Mouse (Mus musculus): ENCODE measurements around the gene Trim71. TPM values are rescaled to one million over a fixed set of nuclear protein-coding genes. Genes with fewer than 3 reads are reported as not detected.

Gene Trim71
- polyA plus RNA-seq, 1 experiment from 2014 or later, result 0.05 TPM

DNA sequence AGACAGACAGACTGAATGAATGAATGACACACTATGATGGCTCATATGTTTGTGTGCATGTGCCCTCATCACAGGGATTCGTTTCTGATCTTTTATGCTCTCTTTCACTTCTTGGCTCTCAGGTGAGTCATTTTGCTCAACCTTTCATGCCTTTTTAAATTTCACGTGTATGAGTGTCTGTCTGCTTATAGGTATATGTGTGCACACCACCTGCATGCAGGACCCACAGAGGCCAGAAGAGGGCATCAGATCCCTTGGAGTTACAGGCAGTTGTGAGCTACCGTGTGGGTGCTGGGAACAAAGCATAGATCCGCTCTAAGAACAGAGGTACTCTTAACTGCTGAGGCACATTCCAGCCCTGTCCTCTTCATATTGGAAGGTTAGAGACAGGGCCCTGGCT is 95.5 kb downstream of the Trim71 start:
- WGBS, result 92% methylated on average over 4 of the region's 4 CpGs
- Histone ChIP-seq H3K4me2 (no peak overlapping the region), H3K27me3 (no peaks in the 10 kb centered on the region)

DNA sequence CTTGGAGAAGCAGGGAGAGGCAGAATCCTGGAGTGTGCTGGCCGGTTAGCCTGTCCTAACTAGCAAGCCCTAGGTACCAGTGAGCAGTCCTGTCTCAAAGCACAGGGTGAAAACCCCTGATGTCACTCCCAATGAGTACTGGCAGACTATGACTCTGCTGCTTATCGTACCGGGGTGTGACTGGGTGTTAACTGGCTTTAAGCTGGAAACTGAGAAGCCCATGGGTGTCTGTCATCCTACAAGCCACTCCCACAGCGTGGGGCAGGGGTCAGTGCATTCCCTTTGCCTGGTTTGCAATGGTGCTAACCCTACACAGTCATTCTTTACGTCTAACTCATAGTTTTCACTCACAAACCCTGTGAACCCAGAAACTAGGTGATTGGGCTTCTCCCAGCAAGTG is 96.0 kb downstream of the Trim71 start:
- Histone ChIP-seq H3K4me2 (no peak overlapping the region), H3K27ac (no peak overlapping the region), H3K27me3 (no peaks in the 10 kb centered on the region), H3K9me3 (replicated peaks) (no peaks in the 10 kb centered on the region), H3K36me3 (peaks cover 21% of the 10 kb centered on the region; the same call in 1 of the 2 replicates), H3K9ac (no peak overlapping the region), H3K4me1 (replicated peaks) (no peaks in the 10 kb centered on the region), H3K4me3 (no peak overlapping the region)
- no peak for ATAC-seq (replicated peaks; ENCODE audit: insufficient number of reproducible peaks, insufficient read depth, low FRiP score, low read depth)
- 73% methylated on average over 5 of the region's 5 CpGs for WGBS

More for the DNA sequence above, 95.5 kb downstream of the Trim71 start:
- H3K9ac ChIP-seq, result no peak overlapping the region
- no peak for ATAC-seq (replicated peaks; ENCODE audit: insufficient number of reproducible peaks, insufficient read depth, low FRiP score, low read depth)
- no peaks in the 10 kb centered on the region for H3K4me1 ChIP-seq (replicated peaks)
- peaks cover 20% of the 10 kb centered on the region; the same call in 1 of the 2 replicates for H3K36me3 ChIP-seq
- H3K27ac ChIP-seq, result no peak overlapping the region
- no peak overlapping the region for H3K4me3 ChIP-seq
- no peaks in the 10 kb centered on the region for H3K9me3 ChIP-seq (replicated peaks)

GRCm38 (mm10) chr9:114466871-114467270 is 97.3 kb downstream of the Trim71 start:
- no peak overlapping the region for H3K4me2 ChIP-seq
- ATAC-seq (replicated peaks; ENCODE audit: insufficient number of reproducible peaks, insufficient read depth, low FRiP score, low read depth), result no peak
- peaks cover 21% of the 10 kb centered on the region; the same call in 1 of the 2 replicates for H3K36me3 ChIP-seq
- H3K9ac ChIP-seq, result no peak overlapping the region
- no peak overlapping the region for H3K4me3 ChIP-seq
- no peaks in the 10 kb centered on the region for H3K27me3 ChIP-seq
- H3K9me3 ChIP-seq (replicated peaks), result no peaks in the 10 kb centered on the region
- 67% methylated on average over 7 of the region's 7 CpGs for WGBS
- H3K27ac ChIP-seq, result no peak overlapping the region
- H3K4me1 ChIP-seq (replicated peaks), result no peaks in the 10 kb centered on the region

GRCm38 (mm10) chr9:114465442-114465841 is 98.7 kb downstream of the Trim71 start:
- no peak overlapping the region for H3K9ac ChIP-seq
- peaks cover 30% of the 10 kb centered on the region; the same call in 1 of the 2 replicates for H3K36me3 ChIP-seq
- no peaks in the 10 kb centered on the region for H3K4me1 ChIP-seq (replicated peaks)
- H3K27ac ChIP-seq, result no peak overlapping the region
- no peak overlapping the region for H3K4me2 ChIP-seq
- no peaks in the 10 kb centered on the region for H3K27me3 ChIP-seq
- H3K9me3 ChIP-seq (replicated peaks), result no peaks in the 10 kb centered on the region
- no peak overlapping the region for H3K4me3 ChIP-seq
- 70% methylated on average over 6 of the region's 6 CpGs for WGBS
- ATAC-seq (replicated peaks; ENCODE audit: insufficient number of reproducible peaks, insufficient read depth, low FRiP score, low read depth), result no peak

GRCm38 (mm10) chr9:114462569-114462968 is 101.6 kb downstream of the Trim71 start:
- Histone ChIP-seq H3K36me3 (peaks cover 39% of the 10 kb centered on the region), H3K4me2 (no peak overlapping the region), H3K4me1 (replicated peaks) (no peaks in the 10 kb centered on the region), H3K9me3 (replicated peaks) (no peaks in the 10 kb centered on the region), H3K27me3 (no peaks in the 10 kb centered on the region), H3K9ac (no peak overlapping the region), H3K27ac (no peak overlapping the region), H3K4me3 (no peak overlapping the region)
- no peak for ATAC-seq (replicated peaks; ENCODE audit: insufficient number of reproducible peaks, insufficient read depth, low FRiP score, low read depth)
- 84% methylated on average over 7 of the region's 7 CpGs for WGBS

DNA sequence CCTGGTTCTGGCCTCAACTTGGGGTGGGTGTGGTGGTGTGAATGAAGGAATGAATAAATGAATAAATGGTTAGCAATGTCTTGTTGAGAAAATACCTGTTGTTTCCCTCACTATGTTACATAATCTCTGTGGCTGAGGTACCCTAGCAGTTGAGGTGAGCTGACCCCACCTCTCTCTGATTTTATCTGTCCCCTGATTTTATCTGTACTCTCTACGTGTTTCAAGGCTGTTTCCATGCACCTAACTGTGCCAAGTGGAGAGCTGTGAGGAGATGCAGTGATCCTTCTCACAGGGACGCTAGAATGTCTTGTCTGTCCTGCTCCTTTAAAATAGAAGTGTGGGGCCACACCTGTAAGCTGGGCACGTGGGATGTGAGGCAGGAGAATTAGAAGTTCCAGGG is 105.7 kb downstream of the Trim71 start:
- no peak for ATAC-seq (replicated peaks; ENCODE audit: insufficient number of reproducible peaks, insufficient read depth, low FRiP score, low read depth)
- 71% methylated on average over 3 of the region's 3 CpGs for WGBS
- H3K9ac ChIP-seq, result no peak overlapping the region
- H3K27me3 ChIP-seq, result no peaks in the 10 kb centered on the region
- H3K4me2 ChIP-seq, result no peak overlapping the region
- H3K27ac ChIP-seq, result no peak overlapping the region
- H3K36me3 ChIP-seq, result peaks cover 32% of the 10 kb centered on the region
- no peaks in the 10 kb centered on the region for H3K4me1 ChIP-seq (replicated peaks)
- H3K4me3 ChIP-seq, result no peak overlapping the region
- no peaks in the 10 kb centered on the region for H3K9me3 ChIP-seq (replicated peaks)

Other genes starting within 250 kb of the Trim71 start
- gene Bcl2a1c, start 234.2 kb downstream of the Trim71 start, polyA plus RNA-seq (2015; fragmentation: Nextera tagmentation; extraction: Ambion mirVana), result not detected in 2 replicates
- 126 and 148 TPM in 2 replicates for gene Crtap, start 173.7 kb downstream of the Trim71 start, polyA plus RNA-seq (2015; fragmentation: Nextera tagmentation; extraction: Ambion mirVana)
- gene Glb1, start 163.3 kb downstream of the Trim71 start, polyA plus RNA-seq (2015; fragmentation: Nextera tagmentation; extraction: Ambion mirVana), result 36.6 and 47.4 TPM in 2 replicates
- 6.7 and 8.4 TPM in 2 replicates for gene Tmppe, start 163.3 kb downstream of the Trim71 start, polyA plus RNA-seq (2015; fragmentation: Nextera tagmentation; extraction: Ambion mirVana)
- 0.57 TPM in 1 of 2 replicates, not detected in the other for gene Ccr4, start 59.5 kb downstream of the Trim71 start, polyA plus RNA-seq (2015; fragmentation: Nextera tagmentation; extraction: Ambion mirVana)
- gene C130032M10Rik, start 48.7 kb downstream of the Trim71 start, polyA plus RNA-seq (2015; fragmentation: Nextera tagmentation; extraction: Ambion mirVana), result 1.3 and 1.7 TPM in 2 replicates
- gene Cnot10, start 75.8 kb upstream of the Trim71 start, polyA plus RNA-seq (2015; fragmentation: Nextera tagmentation; extraction: Ambion mirVana), result 31.0 and 40.3 TPM in 2 replicates
- 72.3 and 73.5 TPM in 2 replicates for gene Dync1li1, start 124.4 kb upstream of the Trim71 start, polyA plus RNA-seq (2015; fragmentation: Nextera tagmentation; extraction: Ambion mirVana)
- gene Cmtm6, start 166.7 kb upstream of the Trim71 start, polyA plus RNA-seq (2015; fragmentation: Nextera tagmentation; extraction: Ambion mirVana), result 39.3 and 47.0 TPM in 2 replicates
- gene Cmtm7, start 217.5 kb upstream of the Trim71 start, polyA plus RNA-seq (2015; fragmentation: Nextera tagmentation; extraction: Ambion mirVana), result 97.5 and 134 TPM in 2 replicates